Mouse (Mus musculus) liver, adult 2 months (tissue): ENCODE data around the gene Bfsp1. TPM values are rescaled to one million over a fixed set of nuclear protein-coding genes. Genes with fewer than 3 reads are reported as not detected.
A peak's percentile ranks its signal among the peaks of the same experiment; 100 is the strongest.

Experiments used
- DNase-seq: peaks from one replicate; pipeline ENCODE4 v3.0.0-alpha.2; 2011; ENCODE audit warnings: low read depth, low spot score; ENCODE audit errors: extremely low read depth
- H3K27ac ChIP-seq: fragments of 200-500 bp; replicated peaks from 2 replicates; pipeline ENCODE4 v1.5.1; 2012; ENCODE audit warnings: low read depth, mild to moderate bottlenecking, control low read depth, inconsistent platforms, low read length; ENCODE audit not compliant: insufficient read depth
- H3K27me3 ChIP-seq: fragments of 200-500 bp; 2 replicates; pipeline ENCODE4 v1.6.1; 2012; ENCODE audit warnings: mild to moderate bottlenecking, moderate library complexity, low read length, inconsistent platforms; ENCODE audit not compliant: control insufficient read depth, insufficient read depth
- H3K36me3 ChIP-seq: fragments of 200-500 bp; 2 replicates; pipeline ENCODE4 v1.6.1; 2012; ENCODE audit warnings: low read length, inconsistent platforms; ENCODE audit not compliant: control insufficient read depth, insufficient read depth
- H3K4me1 ChIP-seq: fragments of 200-500 bp; 2 replicates; pipeline ENCODE4 v1.6.1; 2011; ENCODE audit warnings: low read length; ENCODE audit not compliant: control insufficient read depth, insufficient read depth
- H3K4me3 ChIP-seq: fragments of 200-500 bp; 2 replicates; pipeline ENCODE4 v1.5.1; 2011; ENCODE audit warnings: low read depth, mild to moderate bottlenecking, control low read depth, low read length, moderate library complexity; ENCODE audit not compliant: insufficient read depth
- H3K79me2 ChIP-seq: fragments of 200-500 bp; 2 replicates; pipeline ENCODE4 v1.6.1; 2012; ENCODE audit warnings: inconsistent platforms, mild to moderate bottlenecking, low read length, moderate library complexity; ENCODE audit not compliant: control insufficient read depth, insufficient read depth
- H3K9ac ChIP-seq: fragments of 200-500 bp; 2 replicates; pipeline ENCODE4 v1.6.1; 2012; ENCODE audit warnings: low read depth, mild to moderate bottlenecking, control low read depth, inconsistent platforms, low read length
- CTCF ChIP-seq: fragments of 200-500 bp; IDR thresholded peaks from 2 replicates; pipeline ENCODE4 v1.5.1; 2011; ENCODE audit warnings: low read depth, low read length, control low read depth
- POLR2A ChIP-seq: fragments of 200-500 bp; IDR thresholded peaks from 2 replicates; pipeline ENCODE4 v1.6.1; 2011; ENCODE audit warnings: low read length, control low read depth; ENCODE audit not compliant: insufficient read depth; ENCODE audit errors: extremely low read depth
- WGBS: fragments of 180-500 bp; shearing (Covaris S2); methylation state at CpG from one replicate; pipeline ENCODE4 v1.1.7; 2018; 5-methylcytosine and 5-hydroxymethylcytosine counted together
- polyA plus RNA-seq: library from polyadenylated mRNA; depleted of rRNA; stranded (reverse); fragments of >200 nt; gene quantifications from 2 replicates; pipeline ENCODE4 v1.2.3, GENCODE M21; 2012
- total RNA-seq: library from RNA; depleted of rRNA; stranded (reverse); fragments of >200 nt; gene quantifications from 2 replicates; pipeline ENCODE4 v1.2.3, GENCODE M21; 2014

Bfsp1 gene
- total and polyA plus RNA-seq, 2 experiments: 0.05 to 0.09 TPM

GRCm38 (mm10) chr2:143900821-143901351 lies 37.9 kb upstream of the Bfsp1 start:
- H3K4me1 ChIP-seq: peaks cover 1% of the 10 kb centered on the region; the same call in 1 of the 2 replicates
- WGBS: 57% methylated on average over 5 of the region's 5 CpGs
- no peaks in the 10 kb centered on the region for H3K79me2 ChIP-seq
- no peak overlapping the region for H3K9ac ChIP-seq
- H3K27ac ChIP-seq: no peak overlapping the region
- H3K36me3 ChIP-seq: no peaks in the 10 kb centered on the region
- peak; percentile 38 for DNase-seq
- no peaks in the 10 kb centered on the region for H3K27me3 ChIP-seq
- TF ChIP-seq POLR2A (no peak), CTCF (no peak)
- no peak overlapping the region for H3K4me3 ChIP-seq

- Histone ChIP-seq H3K4me3 (no peak overlapping the region), H3K27ac (no peak overlapping the region), H3K79me2 (no peaks in the 10 kb centered on the region), H3K27me3 (no peaks in the 10 kb centered on the region), H3K4me1 (peaks cover 1% of the 10 kb centered on the region; the same call in 1 of the 2 replicates), H3K36me3 (no peaks in the 10 kb centered on the region), H3K9ac (no peak overlapping the region)
- no peak for DNase-seq
- TF ChIP-seq CTCF (no peak), POLR2A (no peak)
- WGBS: 86% methylated on average over 9 of the region's 9 CpGs
Measured at GRCm38 (mm10) chr2:143899470-143900220, 36.7 kb upstream of the Bfsp1 start.

DNA sequence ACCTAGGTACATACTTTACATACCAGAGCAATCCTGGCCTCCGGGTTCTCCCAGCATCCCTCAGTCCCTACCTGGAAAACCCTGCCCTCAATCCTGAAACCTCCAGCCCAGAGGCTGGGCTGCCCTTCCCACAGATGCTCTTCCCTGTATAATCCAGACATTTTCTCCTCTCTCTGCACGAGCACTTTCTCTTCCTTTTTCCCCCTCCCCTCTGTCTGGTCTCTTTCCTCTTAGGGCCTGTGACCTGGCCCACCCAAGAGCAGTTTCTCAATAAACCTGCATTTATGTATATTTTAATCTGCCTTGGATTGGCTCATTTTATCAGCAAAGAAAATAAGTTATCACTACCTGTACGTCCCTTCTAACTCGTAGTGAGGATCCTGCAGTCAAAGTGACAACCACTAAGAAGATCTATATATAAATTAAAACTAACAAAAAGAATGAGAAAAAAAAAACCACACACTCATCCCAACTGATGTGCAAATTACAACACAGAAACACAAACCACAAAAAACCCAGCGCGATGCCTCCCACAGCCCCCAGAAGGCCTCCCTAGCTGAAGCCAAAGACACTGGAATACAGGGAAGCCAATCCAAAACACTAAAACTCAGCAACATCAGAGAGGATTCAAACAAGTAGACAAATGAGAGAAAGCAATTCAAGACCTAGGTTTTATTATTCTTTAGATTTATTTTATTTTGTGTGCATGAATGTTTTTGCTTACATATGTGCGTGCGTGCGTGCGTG lies 28.5 kb upstream of the Bfsp1 start:
- no peaks in the 10 kb centered on the region for H3K27me3 ChIP-seq
- DNase-seq: no peak
- H3K4me3 ChIP-seq: no peak overlapping the region
- no peak for TF ChIP-seq POLR2A
- no peak for TF ChIP-seq CTCF
- H3K27ac ChIP-seq: no peak overlapping the region
- H3K79me2 ChIP-seq: no peaks in the 10 kb centered on the region
- 88% methylated on average over 10 of the region's 10 CpGs for WGBS
- no peaks in the 10 kb centered on the region for H3K36me3 ChIP-seq
- H3K4me1 ChIP-seq: no peaks in the 10 kb centered on the region
- H3K9ac ChIP-seq: no peak overlapping the region

DNA sequence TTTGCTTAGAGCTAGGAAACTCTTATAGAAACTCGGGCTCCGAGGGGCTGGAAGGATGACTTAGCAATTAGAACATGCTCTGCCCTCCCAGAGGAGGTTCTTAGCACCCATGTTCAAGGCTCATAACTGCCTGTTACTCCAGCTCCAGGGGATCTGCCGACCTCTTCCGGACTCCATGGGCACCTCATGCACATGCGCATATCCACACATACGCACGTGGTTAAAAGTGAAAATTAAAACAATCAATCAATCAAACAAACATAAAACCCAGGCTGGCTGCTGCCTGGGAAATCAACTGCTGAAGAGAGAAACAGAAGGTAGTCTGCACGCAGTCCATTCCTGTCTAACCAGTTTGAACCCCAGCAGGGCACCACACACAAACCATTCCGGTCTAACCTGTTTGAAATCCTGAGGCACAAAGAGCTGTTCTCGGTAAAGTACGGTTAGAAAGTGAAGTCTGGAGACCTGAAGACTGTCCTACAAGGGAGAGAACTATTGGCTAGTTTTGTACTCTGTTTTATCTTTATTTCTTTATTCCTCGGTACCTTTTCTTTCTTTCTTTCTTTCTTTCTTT lies 27.0 kb upstream of the Bfsp1 start:
- Histone ChIP-seq H3K4me1 (no peaks in the 10 kb centered on the region), H3K79me2 (no peaks in the 10 kb centered on the region), H3K27me3 (no peaks in the 10 kb centered on the region), H3K27ac (no peak overlapping the region), H3K4me3 (no peak overlapping the region), H3K9ac (no peak overlapping the region), H3K36me3 (no peaks in the 10 kb centered on the region)
- WGBS: 36% methylated on average over 12 of the region's 12 CpGs
- TF ChIP-seq CTCF: no peak
- no peak for TF ChIP-seq POLR2A
- peak; percentile 58 for DNase-seq

DNA sequence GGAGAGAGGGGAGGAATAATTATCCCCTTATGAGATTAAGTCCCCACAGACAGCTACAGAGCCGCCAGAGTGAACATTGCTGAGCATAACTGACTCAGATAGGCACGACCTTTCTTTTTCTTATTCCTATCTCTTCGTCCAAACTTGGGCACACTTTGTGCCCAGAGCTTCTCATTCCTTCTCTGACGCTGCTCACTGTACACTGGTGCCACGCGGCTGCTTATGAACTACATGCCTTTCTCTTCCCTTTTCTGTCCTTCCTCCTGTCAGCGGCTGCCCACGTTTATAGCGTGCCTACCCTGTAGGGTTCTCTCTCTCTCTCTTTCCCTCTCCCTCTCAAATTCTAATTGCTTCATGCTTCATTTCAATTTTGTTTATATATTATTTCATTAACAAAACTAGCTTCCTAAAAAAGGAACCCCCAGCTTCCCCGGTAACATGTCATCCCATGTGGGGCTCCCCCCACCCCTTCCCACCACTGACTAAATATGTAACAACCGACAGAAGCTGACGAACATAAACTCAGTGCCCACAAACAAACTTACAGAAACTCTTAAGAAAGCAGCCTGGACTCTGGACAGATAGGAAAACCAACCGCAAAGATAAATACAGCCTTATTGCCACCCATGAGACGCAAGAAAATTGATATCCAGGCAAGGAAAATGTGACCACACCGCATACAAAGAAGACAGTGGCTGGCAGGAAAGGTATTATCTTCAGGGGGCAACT lies 26.3 kb upstream of the Bfsp1 start:
- no peaks in the 10 kb centered on the region for H3K27me3 ChIP-seq
- TF ChIP-seq POLR2A (no peak), CTCF (no peak)
- H3K27ac ChIP-seq: no peak overlapping the region
- no peak overlapping the region for H3K9ac ChIP-seq
- H3K36me3 ChIP-seq: no peaks in the 10 kb centered on the region
- no peak overlapping the region for H3K4me3 ChIP-seq
- H3K79me2 ChIP-seq: no peaks in the 10 kb centered on the region
- WGBS: 82% methylated on average over 15 of the region's 15 CpGs
- H3K4me1 ChIP-seq: no peaks in the 10 kb centered on the region
- no peak for DNase-seq
